Mouse (Mus musculus): ENCODE data around the gene Pcsk1. TPM values are rescaled to one million over a fixed set of nuclear protein-coding genes. Genes with fewer than 3 reads are reported as not detected.
A peak's percentile ranks its signal among the peaks of the same experiment; 100 is the strongest.

Pcsk1 gene
- polyA plus RNA-seq (2012; rRNA removed) = 1.2 and 1.6 TPM in 2 replicates

- TF ChIP-seq POLR2A (IDR thresholded peaks at IDR 0.05; ENCODE audit: borderline replicate concordance, extremely low read depth, insufficient read depth, insufficient read length, poor library complexity, severe bottlenecking) (no peak), CTCF (IDR thresholded peaks at IDR 0.05; ENCODE audit: borderline replicate concordance, extremely low read depth, insufficient read depth, insufficient read length) (no peak)
- DNase-seq (ENCODE audit: low read depth) = peak; percentile 65
These were observed at the start of gene Pcsk1 for GRCm38 (mm10) chr13:75089721-75090410. TSS of gene Pcsk1 (plus strand) at chr13:75089826.

DNA sequence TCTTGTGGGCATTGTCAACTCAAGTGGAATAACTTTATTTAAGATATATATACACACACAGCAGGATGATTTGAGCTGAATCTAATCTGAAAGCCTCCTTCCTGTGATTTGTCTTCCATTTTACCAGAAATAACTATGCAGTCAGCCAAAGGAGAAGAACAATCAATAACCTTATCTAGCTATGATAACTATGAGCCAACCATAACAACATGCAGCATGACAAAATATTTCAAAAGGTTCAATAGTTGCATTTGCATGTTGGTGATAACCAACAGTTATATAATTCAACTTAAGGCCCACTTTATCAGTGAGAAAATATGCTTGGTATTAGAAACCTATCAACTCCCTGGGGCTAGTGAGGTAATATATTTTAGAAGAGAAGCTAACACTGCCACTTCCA lies 30.8 kb upstream of the Pcsk1 start:
- TF ChIP-seq POLR2A (IDR thresholded peaks at IDR 0.05; ENCODE audit: borderline replicate concordance, extremely low read depth, insufficient read depth, insufficient read length, poor library complexity, severe bottlenecking) (no peak), CTCF (IDR thresholded peaks at IDR 0.05; ENCODE audit: borderline replicate concordance, extremely low read depth, insufficient read depth, insufficient read length) (no peak)
- no peak for DNase-seq (ENCODE audit: low read depth)

- no peak for TF ChIP-seq POLR2A (IDR thresholded peaks at IDR 0.05; ENCODE audit: borderline replicate concordance, extremely low read depth, insufficient read depth, insufficient read length, poor library complexity, severe bottlenecking)
- TF ChIP-seq CTCF (IDR thresholded peaks at IDR 0.05; ENCODE audit: borderline replicate concordance, extremely low read depth, insufficient read depth, insufficient read length) = no peak
- DNase-seq (ENCODE audit: low read depth) = no peak
These were observed 25.7 kb upstream of the Pcsk1 start for GRCm38 (mm10) chr13:75063947-75064346.

DNA sequence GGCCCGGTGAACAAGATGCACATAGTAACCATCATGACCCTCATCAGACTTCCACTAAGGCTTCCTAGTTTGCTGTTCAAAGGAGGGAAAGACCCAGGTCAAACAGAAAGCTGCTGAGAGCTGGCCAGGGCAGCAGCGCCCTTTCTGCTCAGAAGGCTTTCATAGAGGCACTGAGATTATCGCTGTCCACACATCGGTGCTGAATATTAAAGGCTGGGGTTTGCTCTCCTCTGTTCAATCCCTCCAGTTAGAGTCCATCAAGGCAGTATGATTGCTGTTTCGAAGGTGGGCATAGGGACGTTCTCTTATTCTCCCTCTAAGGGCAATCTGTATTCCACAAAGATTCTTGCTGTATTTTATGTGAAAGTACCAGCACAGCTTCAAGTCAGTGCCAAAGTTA lies 1.0 kb upstream of the Pcsk1 start:
- DNase-seq (ENCODE audit: low read depth) = peak; percentile 41
- TF ChIP-seq CTCF (IDR thresholded peaks at IDR 0.05; ENCODE audit: borderline replicate concordance, extremely low read depth, insufficient read depth, insufficient read length) (no peak), POLR2A (IDR thresholded peaks at IDR 0.05; ENCODE audit: borderline replicate concordance, extremely low read depth, insufficient read depth, insufficient read length, poor library complexity, severe bottlenecking) (no peak)

GRCm38 (mm10) chr13:75090411-75090779 lies 769 bp downstream of the Pcsk1 start:
- no peak for TF ChIP-seq CTCF (IDR thresholded peaks at IDR 0.05; ENCODE audit: borderline replicate concordance, extremely low read depth, insufficient read depth, insufficient read length)
- no peak for TF ChIP-seq POLR2A (IDR thresholded peaks at IDR 0.05; ENCODE audit: borderline replicate concordance, extremely low read depth, insufficient read depth, insufficient read length, poor library complexity, severe bottlenecking)
- DNase-seq (ENCODE audit: low read depth) = peak; percentile 77

DNA sequence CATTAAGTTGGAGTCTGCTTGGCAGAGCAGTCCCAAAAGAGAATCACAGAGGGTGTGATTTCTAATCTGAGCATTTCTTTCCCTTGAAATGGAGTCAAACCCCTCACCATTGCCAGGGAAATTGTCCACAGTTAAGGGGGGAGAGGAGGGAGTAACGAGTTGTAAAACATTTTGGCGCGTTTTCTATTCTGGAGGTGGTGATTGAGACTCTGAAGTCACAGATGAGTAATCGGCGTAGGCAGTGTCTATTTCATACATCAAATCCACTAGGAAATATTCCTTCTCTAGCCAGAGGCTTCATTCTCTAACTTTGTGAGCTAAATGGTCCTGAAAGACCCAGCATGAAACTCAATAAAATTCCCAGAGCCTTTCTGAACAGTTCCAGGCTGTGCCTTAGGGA lies 1.4 kb downstream of the Pcsk1 start:
- DNase-seq (ENCODE audit: low read depth) = no peak
- TF ChIP-seq POLR2A (IDR thresholded peaks at IDR 0.05; ENCODE audit: borderline replicate concordance, extremely low read depth, insufficient read depth, insufficient read length, poor library complexity, severe bottlenecking) (no peak), CTCF (IDR thresholded peaks at IDR 0.05; ENCODE audit: borderline replicate concordance, extremely low read depth, insufficient read depth, insufficient read length) (no peak)

- peak; percentile 6 for DNase-seq (ENCODE audit: low read depth)
- TF ChIP-seq CTCF (IDR thresholded peaks at IDR 0.05; ENCODE audit: borderline replicate concordance, extremely low read depth, insufficient read depth, insufficient read length) (no peak), POLR2A (IDR thresholded peaks at IDR 0.05; ENCODE audit: borderline replicate concordance, extremely low read depth, insufficient read depth, insufficient read length, poor library complexity, severe bottlenecking) (no peak)
These were observed 5.9 kb downstream of the Pcsk1 start for GRCm38 (mm10) chr13:75095487-75095886.

GRCm38 (mm10) chr13:75113114-75113513 lies 23.5 kb downstream of the Pcsk1 start:
- TF ChIP-seq CTCF (IDR thresholded peaks at IDR 0.05; ENCODE audit: borderline replicate concordance, extremely low read depth, insufficient read depth, insufficient read length) = no peak
- TF ChIP-seq POLR2A (IDR thresholded peaks at IDR 0.05; ENCODE audit: borderline replicate concordance, extremely low read depth, insufficient read depth, insufficient read length, poor library complexity, severe bottlenecking) = no peak
- DNase-seq (ENCODE audit: low read depth) = no peak

GRCm38 (mm10) chr13:75114007-75114424 lies 24.4 kb downstream of the Pcsk1 start:
- DNase-seq (ENCODE audit: low read depth) = no peak

GRCm38 (mm10) chr13:75114838-75115237 lies 25.2 kb downstream of the Pcsk1 start:
- TF ChIP-seq CTCF (IDR thresholded peaks at IDR 0.05; ENCODE audit: borderline replicate concordance, extremely low read depth, insufficient read depth, insufficient read length) = no peak
- no peak for TF ChIP-seq POLR2A (IDR thresholded peaks at IDR 0.05; ENCODE audit: borderline replicate concordance, extremely low read depth, insufficient read depth, insufficient read length, poor library complexity, severe bottlenecking)
- no peak for DNase-seq (ENCODE audit: low read depth)

More at GRCm38 (mm10) chr13:75114007-75114424, 24.4 kb downstream of the Pcsk1 start:
- no peak for TF ChIP-seq POLR2A (IDR thresholded peaks at IDR 0.05; ENCODE audit: borderline replicate concordance, extremely low read depth, insufficient read depth, insufficient read length, poor library complexity, severe bottlenecking)
- TF ChIP-seq CTCF (IDR thresholded peaks at IDR 0.05; ENCODE audit: borderline replicate concordance, extremely low read depth, insufficient read depth, insufficient read length) = no peak

GRCm38 (mm10) chr13:75135833-75136232 lies 46.2 kb downstream of the Pcsk1 start:
- no peak for DNase-seq (ENCODE audit: low read depth)
- TF ChIP-seq CTCF (IDR thresholded peaks at IDR 0.05; ENCODE audit: borderline replicate concordance, extremely low read depth, insufficient read depth, insufficient read length) = no peak
- TF ChIP-seq POLR2A (IDR thresholded peaks at IDR 0.05; ENCODE audit: borderline replicate concordance, extremely low read depth, insufficient read depth, insufficient read length, poor library complexity, severe bottlenecking) = no peak

GRCm38 (mm10) chr13:75160661-75161060 lies 71.0 kb downstream of the Pcsk1 start:
- peak; percentile 5 for DNase-seq (ENCODE audit: low read depth)
- TF ChIP-seq CTCF (IDR thresholded peaks at IDR 0.05; ENCODE audit: borderline replicate concordance, extremely low read depth, insufficient read depth, insufficient read length) (no peak), POLR2A (IDR thresholded peaks at IDR 0.05; ENCODE audit: borderline replicate concordance, extremely low read depth, insufficient read depth, insufficient read length, poor library complexity, severe bottlenecking) (no peak)
